Mouse (Mus musculus): ENCODE data around the gene Upp1. TPM values are rescaled to one million over a fixed set of nuclear protein-coding genes. Genes with fewer than 3 reads are reported as not detected.
A peak's percentile ranks its signal among the peaks of the same experiment; 100 is the strongest.
"Not testable (repeated sequence)": the region's sequence is repeated elsewhere in the genome, so short reads cannot be mapped to it uniquely, and the experiment has no call there.

The Upp1 gene
- polyA plus RNA-seq, 1 experiment from 2014 or later, result 8.6 TPM

DNA sequence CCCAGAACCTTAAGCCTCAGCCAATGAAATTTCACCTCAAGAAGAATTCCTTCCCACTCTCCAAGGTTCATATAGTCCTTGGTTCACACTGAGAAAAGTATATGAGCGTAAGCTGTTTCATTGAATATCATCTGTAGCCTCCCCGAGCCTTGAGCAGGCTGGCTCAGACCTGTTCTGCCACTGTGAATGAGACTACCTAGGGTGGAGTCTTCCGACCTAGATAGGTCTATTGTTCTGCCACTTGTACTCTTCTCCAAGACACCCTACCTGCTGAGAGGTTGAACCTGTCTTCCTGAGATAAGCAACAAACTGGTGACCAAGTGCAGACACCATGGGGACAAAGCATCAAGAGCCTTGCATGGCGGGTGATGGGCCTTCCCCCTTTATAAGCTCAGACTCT, 28.2 kb downstream of the Upp1 start:
- H3K9ac ChIP-seq (ENCODE audit: low read depth, low read length), result no peak overlapping the region
- no peak overlapping the region for H3K4me2 ChIP-seq (replicated peaks; ENCODE audit: low read depth, low read length)
- H3K36me3 ChIP-seq (ENCODE audit: control insufficient read depth, insufficient read depth, low read length), result no peaks in the 10 kb centered on the region
- H3K4me1 ChIP-seq (ENCODE audit: control insufficient read depth, insufficient read depth, low read length), result no peaks in the 10 kb centered on the region
- no peak overlapping the region for H3K4me3 ChIP-seq (ENCODE audit: low read length)
- no peak for ATAC-seq (ENCODE audit: low FRiP score, low TSS enrichment)
- H3K27me3 ChIP-seq (ENCODE audit: control insufficient read depth, insufficient read depth, low read length), result no peaks in the 10 kb centered on the region
- H3K9me3 ChIP-seq (ENCODE audit: control insufficient read depth, low read length), result 0 out of 2 replicates have a peak, but pooled peaks cover 2% of the 10 kb centered on the region
- WGBS, result 93% methylated on average over 4 of the region's 4 CpGs
- H3K27ac ChIP-seq (ENCODE audit: low read depth, low read length), result no peak overlapping the region

DNA sequence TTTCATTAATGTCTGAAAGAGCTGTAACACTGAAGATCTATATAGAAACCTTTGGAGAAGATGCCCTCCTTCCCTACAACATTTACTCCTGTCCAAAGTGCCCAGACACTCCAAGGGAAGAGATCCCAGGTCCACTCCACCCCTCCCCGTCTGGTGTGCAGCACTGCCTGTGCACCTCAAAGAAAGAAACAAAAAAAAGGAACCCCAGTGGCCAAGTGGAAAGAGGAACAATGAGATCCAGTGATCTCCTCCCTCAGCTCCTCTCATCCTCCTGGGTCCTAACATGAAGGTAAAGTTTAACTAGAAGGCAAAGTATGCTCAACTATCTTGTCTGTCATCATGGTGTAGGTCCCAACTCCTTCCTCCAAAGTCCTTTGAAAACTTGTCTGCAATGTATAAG, 28.8 kb downstream of the Upp1 start:
- no peaks in the 10 kb centered on the region for H3K27me3 ChIP-seq (ENCODE audit: control insufficient read depth, insufficient read depth, low read length)
- no peak overlapping the region for H3K27ac ChIP-seq (ENCODE audit: low read depth, low read length)
- H3K36me3 ChIP-seq (ENCODE audit: control insufficient read depth, insufficient read depth, low read length), result no peaks in the 10 kb centered on the region
- no peak overlapping the region for H3K4me3 ChIP-seq (ENCODE audit: low read length)
- no peaks in the 10 kb centered on the region for H3K4me1 ChIP-seq (ENCODE audit: control insufficient read depth, insufficient read depth, low read length)
- H3K4me2 ChIP-seq (replicated peaks; ENCODE audit: low read depth, low read length), result no peak overlapping the region
- H3K9me3 ChIP-seq (ENCODE audit: control insufficient read depth, low read length), result 0 out of 2 replicates have a peak, but pooled peaks cover 2% of the 10 kb centered on the region
- WGBS, result 87% methylated on average over 1 of the region's 1 CpGs
- no peak overlapping the region for H3K9ac ChIP-seq (ENCODE audit: low read depth, low read length)
- ATAC-seq (ENCODE audit: low FRiP score, low TSS enrichment), result no peak

DNA sequence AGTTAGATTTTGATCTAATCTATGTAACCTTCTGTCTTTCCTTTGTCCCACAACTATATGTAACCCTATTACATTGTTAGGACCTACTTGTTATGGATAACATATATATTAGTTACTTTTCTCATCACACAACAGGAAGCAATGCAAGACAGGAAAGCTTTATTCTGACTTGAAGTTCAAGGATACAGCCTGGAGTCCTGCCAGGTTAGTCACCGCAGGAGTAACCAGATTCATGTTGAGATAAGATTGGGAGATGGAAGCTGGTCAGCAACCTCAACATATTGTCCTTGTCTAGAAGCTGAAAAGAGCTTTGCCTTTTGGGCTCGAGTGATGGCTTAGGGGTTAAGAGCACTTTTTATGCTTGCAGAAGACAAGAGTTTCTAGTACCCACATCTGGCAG, 30.3 kb downstream of the Upp1 start:
- Histone ChIP-seq H3K27ac (ENCODE audit: low read depth, low read length) (no peak overlapping the region), H3K4me3 (ENCODE audit: low read length) (no peak overlapping the region), H3K9ac (ENCODE audit: low read depth, low read length) (no peak overlapping the region), H3K27me3 (ENCODE audit: control insufficient read depth, insufficient read depth, low read length) (no peaks in the 10 kb centered on the region), H3K36me3 (ENCODE audit: control insufficient read depth, insufficient read depth, low read length) (no peaks in the 10 kb centered on the region), H3K4me1 (ENCODE audit: control insufficient read depth, insufficient read depth, low read length) (no peaks in the 10 kb centered on the region), H3K4me2 (replicated peaks; ENCODE audit: low read depth, low read length) (no peak overlapping the region), H3K9me3 (ENCODE audit: control insufficient read depth, low read length) (0 out of 2 replicates have a peak, but pooled peaks cover 2% of the 10 kb centered on the region)
- WGBS, result 57% methylated on average over 2 of the region's 2 CpGs
- no peak for ATAC-seq (ENCODE audit: low FRiP score, low TSS enrichment)

DNA sequence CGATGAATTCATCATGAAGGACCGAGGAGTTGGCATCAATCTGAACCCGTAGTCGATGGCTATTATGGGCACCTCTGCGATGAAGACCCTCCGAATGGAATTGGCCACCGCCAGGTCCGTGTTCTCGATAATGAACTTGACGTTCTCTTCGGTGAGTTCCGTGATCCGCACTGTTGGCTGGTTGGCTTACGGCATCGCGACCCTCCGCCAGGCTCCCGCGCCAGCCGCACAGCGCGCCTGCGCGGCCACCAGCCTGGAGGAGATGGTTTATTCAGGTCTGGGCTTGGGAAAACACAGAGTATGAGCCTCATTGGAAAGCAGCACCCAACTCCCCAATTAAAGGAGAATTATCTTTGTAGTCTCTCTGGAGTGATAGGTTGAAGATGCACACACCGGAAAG, 32.5 kb downstream of the Upp1 start:
- not testable (repeated sequence) for H3K36me3 ChIP-seq (ENCODE audit: control insufficient read depth, insufficient read depth, low read length); H3K4me2 ChIP-seq (replicated peaks; ENCODE audit: low read depth, low read length); H3K9ac ChIP-seq (ENCODE audit: low read depth, low read length); H3K9me3 ChIP-seq (ENCODE audit: control insufficient read depth, low read length); H3K27ac ChIP-seq (ENCODE audit: low read depth, low read length); H3K4me1 ChIP-seq (ENCODE audit: control insufficient read depth, insufficient read depth, low read length); ATAC-seq (ENCODE audit: low FRiP score, low TSS enrichment); H3K27me3 ChIP-seq (ENCODE audit: control insufficient read depth, insufficient read depth, low read length); H3K4me3 ChIP-seq (ENCODE audit: low read length)
- WGBS, result 85% methylated on average over 25 of the region's 25 CpGs

DNA sequence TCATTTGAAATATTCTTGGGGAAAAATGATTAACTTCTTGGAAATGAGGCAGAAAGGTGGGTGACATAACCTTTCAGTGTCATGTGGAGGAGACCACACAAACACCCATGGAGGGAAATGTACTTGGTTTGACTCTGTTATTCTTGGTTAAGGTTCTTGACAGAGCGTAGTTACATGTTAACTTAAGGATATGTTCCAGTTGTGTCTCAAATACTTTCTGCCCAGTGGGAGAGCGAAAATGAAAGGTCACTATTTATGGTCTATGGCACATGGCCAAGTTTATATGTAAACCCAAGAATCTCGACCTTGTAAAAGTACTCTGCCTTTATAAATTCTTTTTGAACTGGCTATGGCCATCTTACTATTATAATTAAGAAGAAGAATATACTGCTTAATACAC, 42.0 kb downstream of the Upp1 start:
- H3K27me3 ChIP-seq (ENCODE audit: control insufficient read depth, insufficient read depth, low read length), result no peaks in the 10 kb centered on the region
- no peak overlapping the region for H3K9ac ChIP-seq (ENCODE audit: low read depth, low read length)
- ATAC-seq (ENCODE audit: low FRiP score, low TSS enrichment), result peak; percentile 62; the same call in 1 of the 2 replicates
- H3K4me3 ChIP-seq (ENCODE audit: low read length), result no peak overlapping the region
- 39% methylated on average over 3 of the region's 3 CpGs for WGBS
- H3K36me3 ChIP-seq (ENCODE audit: control insufficient read depth, insufficient read depth, low read length), result no peaks in the 10 kb centered on the region
- no peaks in the 10 kb centered on the region for H3K9me3 ChIP-seq (ENCODE audit: control insufficient read depth, low read length)
- H3K4me2 ChIP-seq (replicated peaks; ENCODE audit: low read depth, low read length), result no peak overlapping the region
- no peak overlapping the region for H3K27ac ChIP-seq (ENCODE audit: low read depth, low read length)
- no peaks in the 10 kb centered on the region for H3K4me1 ChIP-seq (ENCODE audit: control insufficient read depth, insufficient read depth, low read length)

DNA sequence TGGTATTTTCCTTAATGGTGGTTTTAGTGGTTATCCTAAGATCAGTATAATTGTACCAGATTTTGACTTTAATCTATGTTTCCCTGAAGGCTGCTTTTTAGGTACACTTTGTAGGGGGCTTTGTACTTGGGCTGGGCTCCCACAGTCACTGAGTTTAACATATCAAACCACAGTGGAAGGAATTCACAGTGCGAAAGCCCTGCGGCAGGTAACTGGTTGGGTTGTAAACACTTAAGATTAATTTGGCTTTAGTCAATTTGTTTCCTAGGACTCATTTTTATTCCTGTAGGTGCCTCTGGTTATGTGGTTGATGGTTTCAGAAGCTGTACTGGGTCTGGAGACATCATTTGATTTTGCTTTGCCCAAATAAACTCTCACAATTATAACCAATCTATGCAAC, 49.4 kb downstream of the Upp1 start:
- Histone ChIP-seq H3K27me3 (ENCODE audit: control insufficient read depth, insufficient read depth, low read length) (no peaks in the 10 kb centered on the region), H3K4me1 (ENCODE audit: control insufficient read depth, insufficient read depth, low read length) (no peaks in the 10 kb centered on the region), H3K27ac (ENCODE audit: low read depth, low read length) (no peak overlapping the region), H3K4me2 (replicated peaks; ENCODE audit: low read depth, low read length) (no peak overlapping the region), H3K36me3 (ENCODE audit: control insufficient read depth, insufficient read depth, low read length) (no peaks in the 10 kb centered on the region), H3K9ac (ENCODE audit: low read depth, low read length) (no peak overlapping the region), H3K4me3 (ENCODE audit: low read length) (no peak overlapping the region), H3K9me3 (ENCODE audit: control insufficient read depth, low read length) (no peaks in the 10 kb centered on the region)
- WGBS, result 74% methylated on average over 2 of the region's 2 CpGs
- no peak for ATAC-seq (ENCODE audit: low FRiP score, low TSS enrichment)

DNA sequence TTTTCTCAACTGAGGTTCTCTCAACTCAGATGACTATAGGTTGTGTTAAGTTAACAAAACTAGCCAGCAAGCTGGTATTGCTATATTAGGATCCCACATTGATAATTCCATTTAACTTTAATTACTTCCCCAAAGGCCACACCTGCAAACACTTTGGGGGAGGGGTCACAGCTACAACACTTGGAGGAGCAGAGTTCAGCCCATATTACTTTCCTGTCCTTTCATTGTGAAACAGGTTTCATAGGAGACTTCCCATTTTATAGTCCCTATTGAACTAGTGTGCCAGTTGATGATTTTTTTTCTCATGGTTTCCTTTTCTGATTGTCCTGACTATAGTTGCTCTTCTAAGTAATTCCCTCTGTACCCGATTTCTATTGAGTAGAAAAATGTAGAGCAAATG, 63.6 kb downstream of the Upp1 start:
- no peaks in the 10 kb centered on the region for H3K4me1 ChIP-seq (ENCODE audit: control insufficient read depth, insufficient read depth, low read length)
- no peak overlapping the region for H3K27ac ChIP-seq (ENCODE audit: low read depth, low read length)
- WGBS, result 85% methylated on average over 1 of the region's 1 CpGs
- H3K9ac ChIP-seq (ENCODE audit: low read depth, low read length), result no peak overlapping the region
- no peak overlapping the region for H3K4me2 ChIP-seq (replicated peaks; ENCODE audit: low read depth, low read length)
- no peaks in the 10 kb centered on the region for H3K9me3 ChIP-seq (ENCODE audit: control insufficient read depth, low read length)
- H3K4me3 ChIP-seq (ENCODE audit: low read length), result no peak overlapping the region
- no peaks in the 10 kb centered on the region for H3K36me3 ChIP-seq (ENCODE audit: control insufficient read depth, insufficient read depth, low read length)
- no peaks in the 10 kb centered on the region for H3K27me3 ChIP-seq (ENCODE audit: control insufficient read depth, insufficient read depth, low read length)
- ATAC-seq (ENCODE audit: low FRiP score, low TSS enrichment), result no peak

Other genes starting within 250 kb of the Upp1 start
- 0.03 and 0.12 TPM in 2 replicates for gene Pkd1l1, start 144.8 kb upstream of the Upp1 start, polyA plus RNA-seq (2014; fragmentation: Nextera tagmentation; extraction: Ambion mirVana)
- 18.4 and 26.4 TPM in 2 replicates for gene Hus1, start 106.9 kb upstream of the Upp1 start, polyA plus RNA-seq (2014; fragmentation: Nextera tagmentation; extraction: Ambion mirVana)
- 1.1 and 2.0 TPM in 2 replicates for gene Gm11992, start 69.5 kb upstream of the Upp1 start, polyA plus RNA-seq (2014; fragmentation: Nextera tagmentation; extraction: Ambion mirVana)
- gene Sun3, start 69.1 kb upstream of the Upp1 start, polyA plus RNA-seq (2014; fragmentation: Nextera tagmentation; extraction: Ambion mirVana), result not detected in 2 replicates
- gene Abca13, start 73.8 kb downstream of the Upp1 start, polyA plus RNA-seq (2014; fragmentation: Nextera tagmentation; extraction: Ambion mirVana), result 0.01 and 0.11 TPM in 2 replicates